Comparison of ENCODE assay signal across 13 mouse cellular contexts in genomic region chr11:7815750-7816149, GRCm38 (mm10).
A peak's percentile ranks its signal among the peaks of the same experiment; 100 is the strongest.
DNase-seq lines count a peak whose midpoint lies in the region; ATAC-seq and TF ChIP-seq lines count a peak whose summit lies in the region.
"Had no signal": no experiment of that assay in that cellular context is flagged by ENCODE, and none has a peak within 500 bp of the region (broad histone marks: within the 10 kb centered on the region; RNA-seq: fewer than 3 reads in every experiment).

No protein-coding gene starts in this region.

- 64% methylated on average over 5 of the region's 5 CpGs for WGBS in lung, postnatal 0 days
- 64% methylated on average over 5 of the region's 5 CpGs for WGBS in lung, adult 2 months

- no peak for TF ChIP-seq CTCF in lung, postnatal 0 days (IDR thresholded peaks at IDR 0.05)
- TF ChIP-seq CTCF in lung, adult 2 months (IDR thresholded peaks at IDR 0.05; ENCODE audit: insufficient read depth, low read length): no peak
- no peak for TF ChIP-seq CTCF in left cerebral cortex, adult 2 months (IDR thresholded peaks at IDR 0.05)

- no peak overlapping the region for H3K27ac ChIP-seq in lung, postnatal 0 days (ENCODE audit: low read length)
- H3K27ac ChIP-seq in left cerebral cortex, adult 2 months: no peak overlapping the region
- H3K27ac ChIP-seq: forebrain, embryonic 10.5 days; hindbrain, embryonic 12.5 days; liver, embryonic 13.5 days had no signal

- H3K9ac ChIP-seq in lung, postnatal 0 days (replicated peaks; ENCODE audit: low read depth): no peak overlapping the region
- H3K9ac ChIP-seq: hindbrain, embryonic 12.5 days; liver, embryonic 13.5 days had no signal

- H3K36me3 ChIP-seq in lung, postnatal 0 days (ENCODE audit: insufficient read depth, low read length): no peaks in the 10 kb centered on the region
- H3K36me3 ChIP-seq: forebrain, embryonic 10.5 days; hindbrain, embryonic 12.5 days; liver, embryonic 13.5 days had no signal

- ATAC-seq in lung, postnatal 0 days: peak; percentile 94

- H3K9me3 ChIP-seq in lung, postnatal 0 days (ENCODE audit: low read length): no peaks in the 10 kb centered on the region
- H3K9me3 ChIP-seq: forebrain, embryonic 10.5 days; hindbrain, embryonic 12.5 days; liver, embryonic 13.5 days had no signal

- H3K27me3 ChIP-seq in lung, postnatal 0 days (replicated peaks; ENCODE audit: insufficient read depth, low read length): no peaks in the 10 kb centered on the region
- H3K27me3 ChIP-seq: hindbrain, embryonic 12.5 days; liver, embryonic 13.5 days had no signal

- no peak overlapping the region for H3K4me3 ChIP-seq in lung, postnatal 0 days (ENCODE audit: low read depth, low read length)
- H3K4me3 ChIP-seq in lung, adult 2 months (replicated peaks; ENCODE audit: extremely low read depth, low read depth, low read length): no peak overlapping the region
- no peak overlapping the region for H3K4me3 ChIP-seq in left cerebral cortex, adult 2 months
- H3K4me3 ChIP-seq: forebrain, embryonic 10.5 days; hindbrain, embryonic 12.5 days; liver, embryonic 13.5 days had no signal

- intact Hi-C loops in left cerebral cortex, adult 2 months (cut with DNase I): no loop called here

- no peaks in the 10 kb centered on the region for H3K4me1 ChIP-seq in lung, postnatal 0 days (ENCODE audit: insufficient read depth, low read depth, low read length)
- H3K4me1 ChIP-seq in lung, adult 2 months (ENCODE audit: control insufficient read depth, insufficient read depth, low read length): no peaks in the 10 kb centered on the region
- H3K4me1 ChIP-seq: forebrain, embryonic 10.5 days; hindbrain, embryonic 12.5 days; liver, embryonic 13.5 days had no signal

- TF ChIP-seq EP300 in lung, postnatal 0 days (IDR thresholded peaks at IDR 0.05): peak; percentile 98

- DNase-seq in heart, adult 11 months: peak; percentile 98
- DNase-seq in heart, postnatal 4 days: no peak
- DNase-seq in lung, postnatal 0 days (ENCODE audit: low spot score): peak; percentile 81
- DNase-seq in lung, adult 2 months: no peak
- peak; percentile 72 to 76 for DNase-seq in heart, adult 9 months (ENCODE audit: low spot score in 2 of 2)
- DNase-seq in right cerebral cortex, postnatal 25 days: no peak
- no peak for DNase-seq in left cerebral cortex, adult 9 months (ENCODE audit: low spot score in 2 of 2)
- DNase-seq in left cerebral cortex, adult 2 months (ENCODE audit: extremely low spot score in 1 of 2, low spot score in 2 of 2): no peak
- DNase-seq: cerebellum, adult 9-10 months; kidney, adult 9 months; liver, embryonic 13.5 days had no signal

- H3K4me2 ChIP-seq in lung, postnatal 0 days (replicated peaks; ENCODE audit: low read depth, low read length): no peak overlapping the region
- H3K4me2 ChIP-seq: hindbrain, embryonic 12.5 days; liver, embryonic 13.5 days had no signal

- TF ChIP-seq POLR2A in lung, adult 2 months (IDR thresholded peaks at IDR 0.05; ENCODE audit: borderline replicate concordance, extremely low read depth, low read depth, low read length): no peak

Comparison
In these comparisons a context has a peak if more than half of its experiments do, and no peak if none do; other contexts are left out.
1. DNase-seq: peak in heart, adult 11 months (single experiment), lung, postnatal 0 days (single experiment) and heart, adult 9 months (2 of 2); none in heart, postnatal 4 days (single experiment), lung, adult 2 months (single experiment), right cerebral cortex, postnatal 25 days (single experiment), left cerebral cortex, adult 9 months (0 of 2) and left cerebral cortex, adult 2 months (0 of 2).